Mouse (Mus musculus): ENCODE measurements around the gene Scgn. TPM values are rescaled to one million over a fixed set of nuclear protein-coding genes. Genes with fewer than 3 reads are reported as not detected.

The Scgn gene
- 0.88 and 0.99 TPM in 2 replicates for polyA plus RNA-seq (2014; fragmentation: Nextera tagmentation; extraction: Ambion mirVana)

DNA sequence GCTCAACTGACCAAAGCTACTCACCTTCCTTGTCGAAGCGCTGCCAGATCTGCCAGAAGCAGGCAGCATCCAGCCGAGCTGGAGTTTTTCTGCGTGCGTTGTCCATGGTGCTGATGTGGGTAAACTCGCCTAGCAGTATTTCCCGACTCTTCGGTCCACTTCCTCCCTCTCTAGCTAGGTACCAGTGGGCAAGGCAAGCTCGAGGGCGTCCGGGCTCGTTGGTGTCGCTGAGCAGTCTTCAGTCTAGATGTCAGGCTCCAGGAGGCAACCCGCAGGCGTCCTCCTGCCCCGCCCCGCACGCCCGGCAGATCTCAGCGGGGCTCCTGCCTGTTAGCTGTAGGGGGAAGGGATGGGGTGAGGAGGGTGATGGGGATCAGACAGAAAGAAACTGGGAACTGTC is at the start of gene Scgn:
Scgn (minus strand) TSS at position 287 of the 400 bp plus-strand sequence.
- under 1% methylated on average over 20 of the region's 20 CpGs for WGBS
- Histone ChIP-seq H3K27me3 (ENCODE audit: control insufficient read depth, insufficient read depth, low read length) (peaks cover 10% of the 10 kb centered on the region), H3K9me3 (ENCODE audit: control insufficient read depth, low read length) (no peaks in the 10 kb centered on the region), H3K4me2 (ENCODE audit: low read depth, low read length) (peak within 1 kb of the TSS; percentile 53), H3K36me3 (ENCODE audit: control insufficient read depth, insufficient read depth, low read length) (no peaks in the 10 kb centered on the region), H3K4me3 (ENCODE audit: low read depth, low read length) (peak within 1 kb of the TSS; percentile 22), H3K4me1 (ENCODE audit: control insufficient read depth, insufficient read depth, low read length) (peaks cover 6% of the 10 kb centered on the region; the same call in 1 of the 2 replicates), H3K9ac (replicated peaks; ENCODE audit: low read depth, low read length) (no peak within 1 kb of the TSS), H3K27ac (ENCODE audit: low read depth, low read length) (no peak within 1 kb of the TSS)
- ATAC-seq (ENCODE audit: low read depth): peak; percentile 65

DNA sequence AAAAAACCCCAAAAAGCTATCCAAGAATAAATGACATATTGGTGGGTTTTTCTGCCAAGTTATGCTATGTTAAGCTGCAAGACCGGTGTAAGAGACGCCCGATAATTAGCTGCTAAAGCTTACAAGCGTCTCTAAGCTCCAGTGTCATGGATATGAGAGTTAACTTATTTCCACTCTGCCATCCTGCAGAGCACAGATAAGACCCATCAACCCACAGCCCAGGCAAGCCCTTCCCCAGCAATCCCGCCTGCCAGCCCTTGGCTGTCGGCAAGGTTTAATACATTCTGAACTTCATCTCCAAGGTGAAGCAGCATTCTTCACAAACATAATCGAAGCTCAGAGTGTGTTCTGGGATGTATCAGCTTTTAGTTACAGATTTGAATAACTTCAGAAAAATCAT is 49.2 kb upstream of the Scgn start:
- WGBS: 92% methylated on average over 7 of the region's 7 CpGs
- H3K36me3 ChIP-seq (ENCODE audit: control insufficient read depth, insufficient read depth, low read length): no peaks in the 10 kb centered on the region

DNA sequence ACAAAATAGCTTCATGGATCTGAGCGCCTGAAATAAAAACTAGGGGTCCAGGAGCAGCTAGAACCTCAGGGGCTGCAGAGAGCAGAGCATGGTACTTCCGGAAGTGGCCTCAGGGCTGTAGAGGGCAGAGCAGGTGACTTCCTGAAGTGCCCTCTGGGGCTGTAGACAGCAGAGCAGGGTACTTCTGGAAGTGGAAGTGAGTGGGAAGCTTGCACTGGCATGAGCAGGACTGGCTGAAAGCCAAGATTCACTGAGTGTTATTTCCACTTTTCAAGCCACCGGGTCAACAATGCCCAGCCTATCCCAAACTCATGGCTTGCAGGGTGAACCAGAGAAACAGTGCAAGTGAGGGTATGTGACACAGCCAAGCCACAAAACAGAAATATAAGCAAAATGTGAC is 46.5 kb upstream of the Scgn start:
- no peak overlapping the region for H3K27ac ChIP-seq (ENCODE audit: low read depth, low read length)
- H3K4me1 ChIP-seq (ENCODE audit: control insufficient read depth, insufficient read depth, low read length): no peaks in the 10 kb centered on the region
- H3K36me3 ChIP-seq (ENCODE audit: control insufficient read depth, insufficient read depth, low read length): no peaks in the 10 kb centered on the region
- WGBS: 84% methylated on average over 3 of the region's 3 CpGs
- ATAC-seq (ENCODE audit: low read depth): no peak
- H3K9me3 ChIP-seq (ENCODE audit: control insufficient read depth, low read length): no peaks in the 10 kb centered on the region
- H3K4me2 ChIP-seq (ENCODE audit: low read depth, low read length): no peak overlapping the region
- no peak overlapping the region for H3K9ac ChIP-seq (replicated peaks; ENCODE audit: low read depth, low read length)
- H3K4me3 ChIP-seq (ENCODE audit: low read depth, low read length): no peak overlapping the region
- H3K27me3 ChIP-seq (ENCODE audit: control insufficient read depth, insufficient read depth, low read length): no peaks in the 10 kb centered on the region

More for the DNA sequence above, 49.2 kb upstream of the Scgn start:
- Histone ChIP-seq H3K4me2 (ENCODE audit: low read depth, low read length) (no peak overlapping the region), H3K9ac (replicated peaks; ENCODE audit: low read depth, low read length) (no peak overlapping the region), H3K9me3 (ENCODE audit: control insufficient read depth, low read length) (no peaks in the 10 kb centered on the region), H3K27me3 (ENCODE audit: control insufficient read depth, insufficient read depth, low read length) (no peaks in the 10 kb centered on the region), H3K4me1 (ENCODE audit: control insufficient read depth, insufficient read depth, low read length) (no peaks in the 10 kb centered on the region), H3K27ac (ENCODE audit: low read depth, low read length) (no peak overlapping the region), H3K4me3 (ENCODE audit: low read depth, low read length) (no peak overlapping the region)
- ATAC-seq (ENCODE audit: low read depth): no peak

- H3K27me3 ChIP-seq (ENCODE audit: control insufficient read depth, insufficient read depth, low read length): no peaks in the 10 kb centered on the region
- no peaks in the 10 kb centered on the region for H3K4me1 ChIP-seq (ENCODE audit: control insufficient read depth, insufficient read depth, low read length)
- no peak overlapping the region for H3K9ac ChIP-seq (replicated peaks; ENCODE audit: low read depth, low read length)
- no peak overlapping the region for H3K27ac ChIP-seq (ENCODE audit: low read depth, low read length)
- no peak overlapping the region for H3K4me2 ChIP-seq (ENCODE audit: low read depth, low read length)
- H3K4me3 ChIP-seq (ENCODE audit: low read depth, low read length): no peak overlapping the region
- no peaks in the 10 kb centered on the region for H3K36me3 ChIP-seq (ENCODE audit: control insufficient read depth, insufficient read depth, low read length)
- 90% methylated on average over 18 of the region's 18 CpGs for WGBS
- no peaks in the 10 kb centered on the region for H3K9me3 ChIP-seq (ENCODE audit: control insufficient read depth, low read length)
- ATAC-seq (ENCODE audit: low read depth): no peak
Measured at GRCm38 (mm10) chr13:24036150-24036549, 45.1 kb upstream of the Scgn start.

DNA sequence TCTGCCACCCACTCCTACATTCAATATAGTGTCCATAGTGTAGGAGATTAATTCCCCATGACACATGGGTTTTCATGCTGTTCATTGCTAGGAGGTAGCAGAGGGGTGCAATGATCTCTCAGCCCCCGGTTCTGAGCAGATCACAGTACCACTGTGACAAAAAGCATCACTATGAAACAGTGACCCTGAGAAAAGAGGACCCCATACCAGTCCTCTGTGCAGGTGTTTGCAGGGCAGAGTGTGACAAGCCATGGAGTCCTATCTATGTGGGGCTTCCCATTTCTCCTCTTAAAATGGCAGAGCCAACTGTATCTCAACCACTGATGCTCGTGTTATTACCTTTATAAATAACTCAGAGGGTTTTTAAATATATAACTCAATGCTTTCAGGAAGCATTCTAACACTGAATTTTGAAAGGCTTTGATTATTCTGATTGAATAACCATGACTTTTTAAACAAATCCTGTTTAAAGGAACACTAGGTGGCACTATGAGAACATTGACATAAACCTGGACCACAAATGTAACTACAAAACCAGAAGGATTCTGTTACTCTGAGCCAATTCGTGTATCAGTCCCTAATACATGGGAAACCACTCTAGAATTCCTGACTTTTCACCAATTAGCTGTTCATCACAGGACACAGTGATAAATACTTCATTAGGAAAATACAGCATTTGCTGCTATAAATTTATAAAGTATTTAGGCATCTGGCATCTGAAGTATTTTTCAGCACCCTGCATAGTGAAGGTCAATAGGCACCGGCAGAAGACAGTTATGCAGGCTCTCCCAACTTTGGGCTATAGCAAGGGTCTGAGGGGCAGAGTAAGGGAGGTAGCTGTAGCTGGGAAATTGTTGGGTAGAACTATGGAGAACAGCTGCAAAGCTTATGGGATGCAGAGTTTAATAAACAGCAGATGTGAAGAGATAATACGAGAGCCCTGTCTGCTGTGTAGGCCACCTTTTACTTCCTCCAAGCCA is 36.5 kb upstream of the Scgn start:
- H3K36me3 ChIP-seq (ENCODE audit: control insufficient read depth, insufficient read depth, low read length): no peaks in the 10 kb centered on the region
- H3K9ac ChIP-seq (replicated peaks; ENCODE audit: low read depth, low read length): no peak overlapping the region
- no peak overlapping the region for H3K4me2 ChIP-seq (ENCODE audit: low read depth, low read length)
- 69% methylated on average over 5 of the region's 5 CpGs for WGBS
- no peaks in the 10 kb centered on the region for H3K9me3 ChIP-seq (ENCODE audit: control insufficient read depth, low read length)
- ATAC-seq (ENCODE audit: low read depth): no peak
- no peak overlapping the region for H3K4me3 ChIP-seq (ENCODE audit: low read depth, low read length)
- no peaks in the 10 kb centered on the region for H3K4me1 ChIP-seq (ENCODE audit: control insufficient read depth, insufficient read depth, low read length)
- H3K27ac ChIP-seq (ENCODE audit: low read depth, low read length): no peak overlapping the region
- no peaks in the 10 kb centered on the region for H3K27me3 ChIP-seq (ENCODE audit: control insufficient read depth, insufficient read depth, low read length)

DNA sequence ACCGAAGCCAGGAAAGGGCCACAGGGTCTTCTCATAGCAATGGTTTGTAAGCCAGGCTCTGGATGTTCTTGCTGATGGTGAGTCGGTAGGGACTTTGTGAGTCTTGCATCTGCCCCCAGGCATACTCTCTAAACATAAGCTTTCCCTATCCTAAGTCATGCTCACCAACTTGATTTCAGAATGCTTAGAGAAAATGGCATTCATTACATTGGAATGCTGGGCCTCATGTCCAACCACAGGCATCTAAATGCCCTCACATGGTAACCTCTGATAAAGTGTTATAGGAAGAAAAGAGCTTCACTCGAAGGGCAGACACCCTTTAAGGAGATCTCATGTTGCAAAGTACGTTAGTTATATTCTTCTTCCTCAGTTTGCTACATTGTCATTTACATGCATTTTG is 27.5 kb upstream of the Scgn start:
- no peaks in the 10 kb centered on the region for H3K9me3 ChIP-seq (ENCODE audit: control insufficient read depth, low read length)
- H3K4me3 ChIP-seq (ENCODE audit: low read depth, low read length): no peak overlapping the region
- no peak overlapping the region for H3K9ac ChIP-seq (replicated peaks; ENCODE audit: low read depth, low read length)
- H3K36me3 ChIP-seq (ENCODE audit: control insufficient read depth, insufficient read depth, low read length): no peaks in the 10 kb centered on the region
- H3K4me1 ChIP-seq (ENCODE audit: control insufficient read depth, insufficient read depth, low read length): no peaks in the 10 kb centered on the region
- no peak for ATAC-seq (ENCODE audit: low read depth)
- no peak overlapping the region for H3K4me2 ChIP-seq (ENCODE audit: low read depth, low read length)
- no peaks in the 10 kb centered on the region for H3K27me3 ChIP-seq (ENCODE audit: control insufficient read depth, insufficient read depth, low read length)
- 91% methylated on average over 4 of the region's 4 CpGs for WGBS
- no peak overlapping the region for H3K27ac ChIP-seq (ENCODE audit: low read depth, low read length)

DNA sequence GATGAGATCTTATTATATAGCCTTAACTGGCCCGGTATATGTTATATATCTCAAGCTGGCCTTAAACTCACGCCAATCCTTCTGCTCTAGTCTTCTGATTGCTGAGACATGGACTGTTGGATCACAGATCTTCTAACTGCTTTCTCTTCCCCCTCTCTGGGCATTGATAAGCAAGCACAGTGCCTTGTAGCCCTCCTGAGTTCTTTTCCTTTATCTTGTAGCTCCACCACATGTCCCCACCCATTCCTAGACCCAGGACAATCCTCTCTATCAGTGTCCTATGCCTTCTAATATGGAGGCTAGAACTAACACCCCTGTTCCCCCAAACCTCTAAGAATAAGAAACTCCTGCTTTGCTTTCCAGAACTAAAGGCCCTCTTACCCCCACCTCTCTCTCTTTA is 14.5 kb upstream of the Scgn start:
- WGBS: 81% methylated on average over 2 of the region's 2 CpGs
- no peaks in the 10 kb centered on the region for H3K27me3 ChIP-seq (ENCODE audit: control insufficient read depth, insufficient read depth, low read length)
- no peaks in the 10 kb centered on the region for H3K4me1 ChIP-seq (ENCODE audit: control insufficient read depth, insufficient read depth, low read length)
- H3K36me3 ChIP-seq (ENCODE audit: control insufficient read depth, insufficient read depth, low read length): no peaks in the 10 kb centered on the region
- H3K4me3 ChIP-seq (ENCODE audit: low read depth, low read length): no peak overlapping the region
- H3K4me2 ChIP-seq (ENCODE audit: low read depth, low read length): no peak overlapping the region
- H3K9ac ChIP-seq (replicated peaks; ENCODE audit: low read depth, low read length): no peak overlapping the region
- ATAC-seq (ENCODE audit: low read depth): no peak
- no peaks in the 10 kb centered on the region for H3K9me3 ChIP-seq (ENCODE audit: control insufficient read depth, low read length)
- H3K27ac ChIP-seq (ENCODE audit: low read depth, low read length): no peak overlapping the region

DNA sequence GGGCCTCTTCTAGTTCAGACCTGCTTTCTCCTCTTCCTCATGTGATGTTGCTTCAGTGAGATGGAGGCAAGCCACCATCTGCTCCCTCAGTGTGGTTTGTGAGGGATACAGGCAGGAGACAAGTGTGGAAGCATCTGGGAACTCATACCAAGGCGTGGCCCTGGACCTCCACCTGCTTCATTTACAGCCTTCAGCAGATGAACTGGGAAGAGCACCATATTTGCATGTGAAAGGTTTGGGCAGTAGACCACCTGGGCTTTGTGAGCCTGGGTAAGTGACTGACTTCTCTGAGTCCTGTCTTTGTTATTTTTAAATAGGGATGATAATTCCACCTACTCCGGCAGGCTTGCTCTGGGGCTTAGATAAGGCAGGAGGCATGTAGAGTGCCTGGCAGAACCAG is 10.8 kb upstream of the Scgn start:
- Histone ChIP-seq H3K9ac (replicated peaks; ENCODE audit: low read depth, low read length) (no peak overlapping the region), H3K4me2 (ENCODE audit: low read depth, low read length) (no peak overlapping the region), H3K27ac (ENCODE audit: low read depth, low read length) (no peak overlapping the region), H3K4me1 (ENCODE audit: control insufficient read depth, insufficient read depth, low read length) (no peaks in the 10 kb centered on the region), H3K4me3 (ENCODE audit: low read depth, low read length) (no peak overlapping the region), H3K36me3 (ENCODE audit: control insufficient read depth, insufficient read depth, low read length) (no peaks in the 10 kb centered on the region), H3K27me3 (ENCODE audit: control insufficient read depth, insufficient read depth, low read length) (no peaks in the 10 kb centered on the region), H3K9me3 (ENCODE audit: control insufficient read depth, low read length) (no peaks in the 10 kb centered on the region)
- 51% methylated on average over 2 of the region's 2 CpGs for WGBS
- no peak for ATAC-seq (ENCODE audit: low read depth)

GRCm38 (mm10) chr13:24001081-24001480 is 10.1 kb upstream of the Scgn start:
- 86% methylated on average over 2 of the region's 2 CpGs for WGBS
- no peak for ATAC-seq (ENCODE audit: low read depth)
- no peak overlapping the region for H3K4me2 ChIP-seq (ENCODE audit: low read depth, low read length)
- H3K36me3 ChIP-seq (ENCODE audit: control insufficient read depth, insufficient read depth, low read length): no peaks in the 10 kb centered on the region
- H3K27me3 ChIP-seq (ENCODE audit: control insufficient read depth, insufficient read depth, low read length): no peaks in the 10 kb centered on the region
- H3K9me3 ChIP-seq (ENCODE audit: control insufficient read depth, low read length): no peaks in the 10 kb centered on the region
- no peaks in the 10 kb centered on the region for H3K4me1 ChIP-seq (ENCODE audit: control insufficient read depth, insufficient read depth, low read length)
- H3K9ac ChIP-seq (replicated peaks; ENCODE audit: low read depth, low read length): no peak overlapping the region
- no peak overlapping the region for H3K27ac ChIP-seq (ENCODE audit: low read depth, low read length)
- no peak overlapping the region for H3K4me3 ChIP-seq (ENCODE audit: low read depth, low read length)
